Mouse (Mus musculus) liver, embryonic 11.5 days (tissue): ENCODE measurements at regions not wholly inside any gene's neighbourhood (a gene's known extent, or its start where the extent isn't known, plus 50 kb on each side); places are given as distances from the start of the nearest gene placed in this dataset.
A peak's percentile ranks its signal among the peaks of the same experiment; 100 is the strongest.

Experiments
- ATAC-seq: fragments of 200-750 bp; cut with Nextera tagmentation; replicated peaks from 2 replicates; pipeline ENCODE4 v1.8.0; 2017; ENCODE audit warnings: moderate number of reproducible peaks, mild to moderate bottlenecking, moderate TSS enrichment, moderate library complexity; ENCODE audit not compliant: low FRiP score
- DNase-seq: peaks from one replicate; pipeline ENCODE4 v3.0.0-alpha.2; 2017; ENCODE audit warnings: low spot score
- H3K27ac ChIP-seq: fragments of 300-500 bp; sonication (generic); 2 replicates; pipeline ENCODE4 v1.5.1; 2014; ENCODE audit warnings: mild to moderate bottlenecking, low read depth, low read length, control low read depth
- H3K27me3 ChIP-seq: fragments of 300-500 bp; sonication (generic); replicated peaks from 2 replicates; pipeline ENCODE4 v1.6.1; 2014; ENCODE audit warnings: low read length, mixed read lengths; ENCODE audit not compliant: control insufficient read depth, insufficient read depth
- H3K36me3 ChIP-seq: fragments of 300-500 bp; sonication (generic); 2 replicates; pipeline ENCODE4 v1.6.1; 2014; ENCODE audit warnings: mild to moderate bottlenecking, low read length, moderate library complexity, mixed read lengths; ENCODE audit not compliant: control insufficient read depth, insufficient read depth
- H3K4me1 ChIP-seq: fragments of 300-500 bp; sonication (generic); replicated peaks from 2 replicates; pipeline ENCODE4 v1.6.1; 2014; ENCODE audit warnings: low read length, mixed read lengths; ENCODE audit not compliant: control insufficient read depth, insufficient read depth
- H3K4me2 ChIP-seq: fragments of 300-500 bp; sonication (generic); 2 replicates; pipeline ENCODE4 v1.6.1; 2014; ENCODE audit warnings: mild to moderate bottlenecking, control low read depth, moderate library complexity
- H3K4me3 ChIP-seq: fragments of 300-500 bp; sonication (generic); 2 replicates; pipeline ENCODE4 v1.5.1; 2014; ENCODE audit warnings: low read depth, low read length, control low read depth
- H3K9ac ChIP-seq: fragments of 300-500 bp; sonication (generic); 2 replicates; pipeline ENCODE4 v1.6.1; 2014; ENCODE audit warnings: low read depth, low read length, control low read depth
- H3K9me3 ChIP-seq: fragments of 300-500 bp; sonication (generic); 2 replicates; pipeline ENCODE4 v1.6.1; 2016; ENCODE audit warnings: low read length, inconsistent platforms, mixed read lengths; ENCODE audit not compliant: control insufficient read depth
- WGBS: fragments of 180-500 bp; shearing (Covaris S2); extraction: QIAGEN DNeasy Blood & Tissue Kit; methylation state at CpG from one replicate; pipeline ENCODE4 v1.1.7; 2014; 5-methylcytosine and 5-hydroxymethylcytosine counted together
- microRNA-seq: library from miRNA; unstranded; fragments of <30 nt; microRNA quantifications from one replicate; pipeline ENCODE4, GENCODE M21; 2017; ENCODE audit warnings: borderline number of aligned reads

DNA sequence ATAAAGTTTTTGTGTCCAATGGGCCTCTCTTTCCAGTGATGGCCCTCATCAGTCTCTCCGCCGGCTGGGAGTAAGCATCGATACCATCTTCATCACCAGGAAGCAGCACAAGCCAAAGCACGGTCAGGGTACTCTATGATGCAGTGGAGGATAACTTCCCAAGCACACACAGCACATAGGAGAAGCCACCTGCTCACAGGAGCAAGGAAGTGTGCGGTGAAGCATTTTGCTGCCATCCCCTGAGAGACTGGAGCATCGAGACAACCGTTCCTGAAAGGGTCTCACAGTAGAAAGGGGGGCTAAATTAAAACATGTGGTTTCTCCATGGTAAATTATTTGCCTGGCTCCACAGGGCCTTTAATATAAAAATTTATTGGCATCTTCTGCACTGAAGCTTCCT, 277.1 kb downstream of the Lrig3 start:
- no peak overlapping the region for H3K4me3 ChIP-seq
- no peaks in the 10 kb centered on the region for H3K36me3 ChIP-seq
- no peaks in the 10 kb centered on the region for H3K4me1 ChIP-seq
- no peak for ATAC-seq
- H3K9ac ChIP-seq = no peak overlapping the region
- no peaks in the 10 kb centered on the region for H3K9me3 ChIP-seq
- no peaks in the 10 kb centered on the region for H3K27me3 ChIP-seq
- WGBS = 87% methylated on average over 7 of the region's 7 CpGs
- no peak overlapping the region for H3K4me2 ChIP-seq
- no peak overlapping the region for H3K27ac ChIP-seq
- DNase-seq = no peak

- no peak overlapping the region for H3K27ac ChIP-seq
- H3K27me3 ChIP-seq = no peaks in the 10 kb centered on the region
- no peaks in the 10 kb centered on the region for H3K9me3 ChIP-seq
- no peak overlapping the region for H3K4me3 ChIP-seq
- ATAC-seq (no peak), DNase-seq (no peak)
- H3K36me3 ChIP-seq = no peaks in the 10 kb centered on the region
- 74% methylated on average over 4 of the region's 4 CpGs for WGBS
- no peak overlapping the region for H3K4me2 ChIP-seq
- no peak overlapping the region for H3K9ac ChIP-seq
- H3K4me1 ChIP-seq = no peaks in the 10 kb centered on the region
These were observed 273.6 kb downstream of the Lrig3 start for GRCm38 (mm10) chr10:126239536-126239935.

Small RNA genes in the stretch of these regions (microRNA-seq; reads per million reads assigned to microRNA genes)
- gene Mir378d = 39.8 reads per million, percentile 38 among the genes with 10 or more reads in this experiment
